Mouse (Mus musculus) midbrain, embryonic 10.5 days (tissue): ENCODE measurements around the gene Gusb. TPM values are rescaled to one million over a fixed set of nuclear protein-coding genes. Genes with fewer than 3 reads are reported as not detected.

Source experiments
- DNase-seq: peaks from one replicate; pipeline ENCODE4 v3.0.0-alpha.2; 2017; ENCODE audit warnings: low spot score
- H3K27ac ChIP-seq: fragments of 300-500 bp; sonication (generic); replicated peaks from 2 replicates; pipeline ENCODE4 v1.5.1; 2016; ENCODE audit warnings: mild to moderate bottlenecking
- H3K27me3 ChIP-seq: fragments of 300-500 bp; sonication (generic); 2 replicates; pipeline ENCODE4 v1.6.1; 2016; ENCODE audit warnings: low read depth, mild to moderate bottlenecking; ENCODE audit not compliant: poor library complexity, severe bottlenecking
- H3K36me3 ChIP-seq: fragments of 300-500 bp; sonication (generic); 2 replicates; pipeline ENCODE4 v1.6.1; 2016; ENCODE audit warnings: mild to moderate bottlenecking, moderate library complexity
- H3K4me1 ChIP-seq: fragments of 300-500 bp; sonication (generic); 2 replicates; pipeline ENCODE4 v1.6.1; 2016
- H3K4me3 ChIP-seq: fragments of 300-500 bp; sonication (generic); 2 replicates; pipeline ENCODE4 v1.5.1; 2016; ENCODE audit warnings: mild to moderate bottlenecking, moderate library complexity
- H3K9me3 ChIP-seq: fragments of 300-500 bp; sonication (generic); replicated peaks from 2 replicates; pipeline ENCODE4 v1.6.1; 2016; ENCODE audit warnings: mild to moderate bottlenecking
- WGBS: fragments of 180-500 bp; shearing (Covaris S2); methylation state at CpG from one replicate; pipeline ENCODE4 v1.1.7; 2016; 5-methylcytosine and 5-hydroxymethylcytosine counted together
- polyA plus RNA-seq: library from polyadenylated mRNA; unstranded; fragments of >200 nt; fragmentation: Nextera tagmentation; extraction: Ambion mirVana; gene quantifications from 2 replicates; pipeline ENCODE4 v1.2.1, GENCODE M21; 2016

Gene Gusb
- polyA plus RNA-seq, 1 experiment from 2014 or later, result 34.1 TPM

DNA sequence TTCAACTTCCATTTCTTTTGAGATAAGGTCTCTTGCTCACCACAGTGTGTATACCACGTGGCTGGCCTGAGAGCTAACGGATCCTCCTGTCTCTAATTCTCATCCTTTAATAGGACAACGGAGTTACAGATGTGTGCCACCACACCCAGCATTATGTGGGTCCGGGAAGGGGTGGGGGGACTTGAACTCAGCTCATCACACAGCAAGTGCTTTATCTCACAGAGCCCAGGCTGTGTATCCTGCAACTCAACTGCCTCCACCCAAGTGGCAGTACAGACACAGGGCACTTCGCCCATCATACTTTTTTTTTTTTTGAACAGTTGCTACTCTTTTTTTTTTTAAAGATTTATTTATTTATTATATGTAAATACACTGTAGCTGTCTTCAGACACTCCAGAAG, 11.0 kb downstream of the Gusb start:
- peaks cover 42% of the 10 kb centered on the region for H3K36me3 ChIP-seq
- 95% methylated on average over 5 of the region's 5 CpGs for WGBS

DNA sequence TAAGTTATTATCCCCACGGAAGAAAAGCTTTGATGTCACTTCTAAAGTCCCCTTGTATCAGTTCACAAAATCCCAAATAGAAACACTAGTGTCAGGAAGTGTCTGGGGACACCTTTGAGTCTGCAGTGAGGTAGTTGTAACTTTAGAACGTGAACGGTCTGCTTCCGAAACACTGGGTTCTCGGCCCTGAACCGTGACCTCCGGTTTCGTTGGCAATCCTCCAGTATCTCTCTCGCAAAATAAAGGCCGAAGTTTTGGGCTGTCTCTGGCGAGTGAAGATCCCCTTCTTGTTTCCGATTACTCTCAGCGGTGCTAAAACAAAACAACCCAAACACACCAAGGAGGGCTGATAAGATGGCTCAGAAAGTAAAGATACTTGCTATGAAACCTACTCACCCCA, 13.5 kb downstream of the Gusb start:
- no peak for DNase-seq
- Histone ChIP-seq H3K36me3 (peaks cover 58% of the 10 kb centered on the region), H3K27ac (no peak overlapping the region), H3K27me3 (no peaks in the 10 kb centered on the region), H3K4me1 (no peaks in the 10 kb centered on the region), H3K9me3 (no peaks in the 10 kb centered on the region), H3K4me3 (no peak overlapping the region)
- WGBS, result 90% methylated on average over 13 of the region's 13 CpGs

More for the DNA sequence above, 11.0 kb downstream of the Gusb start:
- Histone ChIP-seq H3K27ac (no peak overlapping the region), H3K4me3 (no peak overlapping the region), H3K9me3 (no peaks in the 10 kb centered on the region), H3K4me1 (no peaks in the 10 kb centered on the region), H3K27me3 (no peaks in the 10 kb centered on the region)
- no peak for DNase-seq

DNA sequence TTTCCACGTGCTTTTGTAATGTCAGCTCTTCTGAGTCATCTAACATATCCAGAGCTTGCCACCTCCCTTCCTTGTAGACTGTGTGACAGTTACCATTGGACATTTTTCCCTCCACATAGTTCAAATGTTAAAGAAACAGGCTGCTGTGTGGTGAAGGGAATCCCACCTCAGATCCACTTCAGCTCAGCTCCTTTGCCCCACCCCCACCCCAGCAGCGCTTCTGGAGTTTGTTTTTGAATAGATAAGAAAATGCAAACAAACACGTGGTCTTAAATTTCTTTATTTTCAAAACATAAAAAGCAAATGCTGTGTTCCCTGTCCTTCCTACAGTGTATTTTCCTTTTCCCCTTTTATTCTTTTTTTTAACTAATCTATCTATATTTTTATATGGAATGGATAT, 22.6 kb downstream of the Gusb start:
- Histone ChIP-seq H3K4me1 (peaks cover 13% of the 10 kb centered on the region), H3K27me3 (no peaks in the 10 kb centered on the region), H3K4me3 (no peak overlapping the region), H3K36me3 (peaks cover 33% of the 10 kb centered on the region), H3K27ac (no peak overlapping the region), H3K9me3 (no peaks in the 10 kb centered on the region)
- WGBS, result 85% methylated on average over 3 of the region's 3 CpGs
- no peak for DNase-seq

DNA sequence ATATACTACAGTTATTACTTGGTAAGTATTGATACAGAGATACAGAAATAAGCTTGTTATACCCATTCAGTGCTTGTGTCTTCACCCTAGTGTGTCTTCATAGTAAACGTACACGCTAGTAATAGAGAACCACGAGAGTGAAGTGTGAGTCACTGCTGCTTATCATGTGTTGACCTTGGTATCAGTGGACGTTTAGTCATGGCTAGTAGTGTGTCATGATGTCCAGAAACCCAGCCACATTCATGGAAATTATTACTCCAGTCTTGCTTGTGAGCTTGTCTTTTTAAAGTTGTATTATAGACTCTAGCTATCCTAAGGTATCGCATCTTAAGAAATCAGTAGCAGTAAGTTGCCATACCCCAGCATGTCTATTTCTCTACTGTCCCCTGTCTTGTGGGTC, 24.2 kb downstream of the Gusb start:
- peaks cover 28% of the 10 kb centered on the region for H3K36me3 ChIP-seq
- no peak for DNase-seq
- peaks cover 13% of the 10 kb centered on the region for H3K4me1 ChIP-seq
- H3K27me3 ChIP-seq, result no peaks in the 10 kb centered on the region
- H3K27ac ChIP-seq, result no peak overlapping the region
- 94% methylated on average over 5 of the region's 5 CpGs for WGBS
- H3K4me3 ChIP-seq, result no peak overlapping the region
- no peaks in the 10 kb centered on the region for H3K9me3 ChIP-seq

DNA sequence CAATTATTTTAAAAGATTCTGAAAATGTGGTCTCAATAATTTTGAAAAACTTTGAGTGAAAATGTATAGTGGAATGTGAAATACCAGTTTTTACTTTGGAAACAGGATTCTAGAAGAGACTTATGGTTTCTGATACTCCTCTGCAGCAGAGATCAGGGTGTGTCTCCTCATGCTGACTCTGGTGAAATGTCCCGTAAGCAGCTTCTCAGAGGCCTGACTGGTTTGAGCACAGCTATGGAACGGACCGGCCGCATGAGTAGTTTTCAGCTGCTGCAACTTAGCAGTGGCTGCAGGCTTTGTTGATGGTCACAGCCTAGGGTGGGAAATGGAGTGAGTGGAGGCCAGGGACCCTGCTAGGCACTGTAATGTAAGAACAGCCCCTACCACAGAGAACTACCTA, 25.1 kb downstream of the Gusb start:
- no peaks in the 10 kb centered on the region for H3K9me3 ChIP-seq
- peaks cover 13% of the 10 kb centered on the region for H3K4me1 ChIP-seq
- H3K4me3 ChIP-seq, result no peak overlapping the region
- peaks cover 19% of the 10 kb centered on the region for H3K36me3 ChIP-seq
- H3K27me3 ChIP-seq, result no peaks in the 10 kb centered on the region
- DNase-seq, result no peak
- 85% methylated on average over 4 of the region's 4 CpGs for WGBS
- no peak overlapping the region for H3K27ac ChIP-seq

DNA sequence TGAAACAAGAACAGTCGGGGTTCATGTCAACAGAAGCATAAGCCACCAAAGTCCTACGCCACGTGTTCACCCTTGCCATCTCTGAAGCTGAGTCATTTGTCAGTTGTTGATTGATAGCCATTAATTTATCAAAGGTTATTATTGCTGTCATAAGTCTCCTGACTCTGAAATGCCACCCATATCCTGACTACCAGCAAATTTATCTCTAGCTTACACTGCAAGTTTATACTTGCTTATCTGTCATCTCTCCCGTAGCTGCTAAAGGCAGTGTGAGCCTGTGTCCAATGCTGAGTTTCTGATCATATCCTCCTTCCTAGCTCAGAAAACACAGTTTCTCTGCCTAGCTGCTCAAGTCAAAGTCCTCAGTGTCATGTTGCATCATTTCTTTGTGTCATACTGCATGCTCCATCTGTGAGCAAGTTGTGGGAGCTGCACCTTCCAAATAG, 28.0 kb downstream of the Gusb start:
- Histone ChIP-seq H3K27ac (no peak overlapping the region), H3K27me3 (no peaks in the 10 kb centered on the region), H3K9me3 (no peaks in the 10 kb centered on the region), H3K4me3 (no peak overlapping the region), H3K36me3 (peaks cover 26% of the 10 kb centered on the region), H3K4me1 (peaks cover 6% of the 10 kb centered on the region; the same call in 1 of the 2 replicates)
- DNase-seq, result no peak
- WGBS, result 94% methylated on average over 4 of the region's 4 CpGs

DNA sequence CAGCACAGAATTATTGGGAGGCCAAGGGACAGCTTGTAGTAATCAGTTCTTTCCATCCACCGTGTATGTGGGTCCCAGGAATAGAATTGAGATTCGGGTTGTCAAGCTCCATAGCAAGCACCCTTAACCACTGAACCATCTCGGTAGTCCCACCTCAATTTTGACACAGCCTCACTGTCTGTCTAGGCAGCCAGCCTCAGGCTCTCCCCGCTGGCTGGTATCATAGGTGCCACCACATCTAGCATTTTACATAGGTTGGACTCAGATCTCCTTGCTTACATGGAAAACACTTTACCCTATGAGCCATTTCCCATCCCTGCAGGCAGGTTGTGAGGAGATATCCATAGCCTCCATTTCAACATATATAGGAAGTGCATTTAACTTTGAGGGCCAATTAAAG, 28.5 kb downstream of the Gusb start:
- H3K4me1 ChIP-seq, result peaks cover under 1% of the 10 kb centered on the region; the same call in 1 of the 2 replicates
- no peaks in the 10 kb centered on the region for H3K27me3 ChIP-seq
- H3K36me3 ChIP-seq, result peaks cover 26% of the 10 kb centered on the region
- H3K27ac ChIP-seq, result no peak overlapping the region
- 93% methylated on average over 4 of the region's 4 CpGs for WGBS
- H3K9me3 ChIP-seq, result no peaks in the 10 kb centered on the region
- no peak overlapping the region for H3K4me3 ChIP-seq
- no peak for DNase-seq

DNA sequence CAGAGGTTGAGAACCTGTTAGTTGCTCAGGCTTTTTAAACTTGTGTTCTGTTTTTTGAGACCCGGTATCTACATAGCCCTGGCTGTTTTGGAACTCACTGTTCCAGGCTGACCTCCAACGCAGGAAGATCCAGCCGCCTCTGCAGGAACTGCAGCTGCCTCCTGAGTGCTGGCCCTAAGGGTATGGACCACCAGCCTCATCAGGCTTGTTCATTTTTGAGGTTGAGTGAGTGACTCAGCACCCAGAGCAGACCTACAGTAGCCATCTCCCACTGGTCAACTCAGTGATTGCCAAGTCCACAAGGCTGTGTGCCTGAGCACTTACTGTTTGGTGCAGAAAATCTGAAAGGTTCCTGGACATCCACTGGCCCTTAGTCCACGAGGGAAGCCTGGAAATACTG, 31.4 kb downstream of the Gusb start:
- no peak for DNase-seq
- no peak overlapping the region for H3K4me3 ChIP-seq
- 87% methylated on average over 4 of the region's 4 CpGs for WGBS
- no peaks in the 10 kb centered on the region for H3K4me1 ChIP-seq
- H3K27me3 ChIP-seq, result no peaks in the 10 kb centered on the region
- peaks cover 26% of the 10 kb centered on the region for H3K36me3 ChIP-seq
- no peak overlapping the region for H3K27ac ChIP-seq
- no peaks in the 10 kb centered on the region for H3K9me3 ChIP-seq

DNA sequence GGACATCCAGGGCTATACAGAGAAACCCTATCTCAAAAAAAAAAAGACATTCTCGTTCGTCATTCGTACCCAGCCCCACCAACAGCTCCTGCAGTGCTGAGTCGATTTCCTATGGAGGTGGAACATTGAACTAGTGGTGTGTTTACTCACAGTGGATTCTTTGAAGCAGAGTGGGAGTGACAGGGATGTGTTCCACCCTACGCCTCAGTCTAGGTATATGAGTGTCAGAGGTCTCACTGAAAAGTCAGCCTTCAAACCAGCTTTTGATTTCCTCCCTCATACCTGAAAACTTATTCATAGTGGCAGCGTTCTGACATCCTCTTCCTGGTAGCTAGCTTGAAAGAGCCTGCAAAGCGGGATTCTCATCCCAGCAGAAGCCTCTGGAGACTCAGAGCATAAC, 34.4 kb downstream of the Gusb start:
- H3K4me3 ChIP-seq, result no peak overlapping the region
- H3K9me3 ChIP-seq, result no peaks in the 10 kb centered on the region
- H3K4me1 ChIP-seq, result no peaks in the 10 kb centered on the region
- H3K27me3 ChIP-seq, result no peaks in the 10 kb centered on the region
- no peak for DNase-seq
- WGBS, result 89% methylated on average over 7 of the region's 7 CpGs
- no peak overlapping the region for H3K27ac ChIP-seq
- peaks cover 12% of the 10 kb centered on the region for H3K36me3 ChIP-seq

DNA sequence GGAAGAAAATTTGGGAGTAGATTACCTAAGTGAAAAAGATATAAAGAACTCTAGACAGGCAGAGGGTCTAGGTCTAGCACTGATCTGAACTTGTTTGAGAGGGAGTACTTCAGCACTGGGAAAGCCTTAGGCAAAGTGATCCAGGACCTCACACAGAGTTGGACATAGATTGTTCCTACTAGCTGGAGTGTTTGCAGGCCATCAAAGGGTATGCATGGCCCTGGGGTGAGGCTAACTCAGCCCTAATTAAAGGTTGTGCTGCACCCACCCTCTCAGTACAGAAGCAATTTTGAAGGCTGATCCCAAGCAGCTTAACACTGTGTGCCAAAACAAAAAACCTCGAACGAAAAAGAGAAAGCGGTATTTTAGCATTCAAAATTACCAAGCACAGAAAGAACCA, 36.4 kb downstream of the Gusb start:
- Histone ChIP-seq H3K36me3 (peaks cover 4% of the 10 kb centered on the region), H3K27me3 (no peaks in the 10 kb centered on the region), H3K4me3 (no peak overlapping the region), H3K27ac (no peak overlapping the region), H3K9me3 (no peaks in the 10 kb centered on the region), H3K4me1 (no peaks in the 10 kb centered on the region)
- 87% methylated on average over 3 of the region's 3 CpGs for WGBS
- no peak for DNase-seq

DNA sequence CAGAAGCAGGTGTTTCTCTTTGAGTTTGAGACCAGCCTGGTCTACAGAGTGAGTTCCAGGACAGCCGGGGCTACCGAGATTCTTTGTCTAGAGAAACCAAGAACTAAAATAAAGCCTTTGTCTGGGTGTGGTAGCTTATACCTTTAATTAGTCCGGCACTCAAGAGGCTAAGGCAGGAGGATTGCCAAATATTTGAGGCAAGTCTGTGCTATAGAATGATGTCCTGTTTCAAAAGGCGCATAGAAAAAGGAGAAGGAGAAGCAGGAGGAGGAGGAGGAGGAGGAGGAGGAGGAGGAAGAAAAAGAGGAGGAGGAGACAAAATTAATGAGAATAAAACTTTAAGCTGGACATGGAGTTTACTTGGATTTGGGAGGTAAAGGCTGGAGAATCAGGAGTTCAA, 39.6 kb downstream of the Gusb start:
- DNase-seq, result no peak
- Histone ChIP-seq H3K4me1 (no peaks in the 10 kb centered on the region), H3K4me3 (no peak overlapping the region), H3K9me3 (no peaks in the 10 kb centered on the region), H3K27me3 (no peaks in the 10 kb centered on the region), H3K36me3 (peaks cover 22% of the 10 kb centered on the region), H3K27ac (no peak overlapping the region)
- 78% methylated on average over 4 of the region's 4 CpGs for WGBS

DNA sequence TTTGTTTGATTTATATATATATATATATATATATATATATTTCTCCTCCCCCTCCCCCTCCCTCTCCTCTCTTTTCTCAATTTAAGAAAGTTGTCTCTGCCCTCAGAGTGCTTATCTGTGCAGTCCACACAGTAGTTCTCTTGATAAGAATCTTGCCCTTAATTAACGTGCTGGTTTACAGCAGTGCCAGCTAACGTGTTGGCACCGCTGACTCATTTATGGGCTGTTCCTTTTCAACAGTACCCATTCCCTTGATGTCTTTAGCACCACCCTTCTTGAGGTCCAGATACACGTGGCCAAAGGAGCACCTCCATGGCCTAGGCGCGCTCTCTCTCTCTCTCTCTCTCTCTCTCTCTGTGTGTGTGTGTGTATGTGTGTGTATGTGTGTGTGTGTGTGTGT, 47.1 kb downstream of the Gusb start:
- H3K27ac ChIP-seq, result no peak overlapping the region
- DNase-seq, result no peak
- no peak overlapping the region for H3K4me3 ChIP-seq
- H3K4me1 ChIP-seq, result no peaks in the 10 kb centered on the region
- WGBS, result 92% methylated on average over 6 of the region's 6 CpGs
- H3K9me3 ChIP-seq, result no peaks in the 10 kb centered on the region
- H3K27me3 ChIP-seq, result no peaks in the 10 kb centered on the region
- peaks cover 39% of the 10 kb centered on the region for H3K36me3 ChIP-seq

DNA sequence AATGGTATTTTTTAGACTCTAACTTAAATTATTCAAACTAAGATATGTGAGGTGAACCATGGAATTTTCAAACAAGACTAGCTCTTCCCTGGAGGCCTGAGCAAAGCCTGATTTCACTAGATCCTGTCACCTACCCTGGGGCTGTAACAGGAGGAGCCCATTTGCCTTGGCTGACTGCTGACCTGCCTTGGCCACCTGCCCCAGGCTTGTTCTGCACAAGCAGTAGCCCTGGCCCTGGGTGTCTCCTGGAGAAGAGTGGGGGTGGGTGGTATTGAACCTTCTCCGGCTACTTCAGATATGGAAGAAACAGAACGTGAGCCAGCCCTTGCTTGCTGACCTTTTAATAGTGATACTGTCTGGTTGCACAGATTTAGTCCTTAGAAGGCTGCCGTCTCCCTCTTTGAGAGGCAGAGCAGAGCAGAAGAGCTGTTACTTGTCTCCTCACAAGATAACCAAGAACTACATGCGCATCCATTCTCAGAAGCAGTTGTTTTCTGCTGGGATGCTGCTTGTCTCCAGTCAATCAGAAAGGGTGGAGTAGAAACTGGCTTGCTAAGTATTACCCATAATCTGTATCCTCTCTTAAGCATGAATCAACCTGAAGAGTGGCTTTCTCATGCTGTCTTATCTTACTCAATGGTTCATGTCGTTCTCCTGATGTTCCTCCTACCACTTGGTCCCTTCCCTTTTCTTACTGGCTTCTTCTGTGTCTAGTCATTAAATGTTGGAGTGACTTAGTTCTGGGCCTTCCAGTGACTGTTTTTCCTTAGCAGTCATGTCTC, 48.2 kb downstream of the Gusb start:
- Histone ChIP-seq H3K27me3 (no peaks in the 10 kb centered on the region), H3K4me3 (no peak overlapping the region), H3K27ac (no peak overlapping the region), H3K9me3 (no peaks in the 10 kb centered on the region), H3K36me3 (peaks cover 31% of the 10 kb centered on the region), H3K4me1 (no peaks in the 10 kb centered on the region)
- WGBS, result 92% methylated on average over 5 of the region's 5 CpGs
- DNase-seq, result no peak
